Mouse (Mus musculus) limb, embryonic 13.5 days (tissue): Measurements from ENCODE around the gene Rcan3. TPM values are rescaled to one million over a fixed set of nuclear protein-coding genes. Genes with fewer than 3 reads are reported as not detected.

Experiments
- ATAC-seq: fragments of 200-750 bp; cut with Nextera tagmentation; 2 replicates; pipeline ENCODE4 v1.8.0; 2017; ENCODE audit warnings: low read depth, moderate number of reproducible peaks, moderate TSS enrichment; ENCODE audit not compliant: low FRiP score
- H3K27ac ChIP-seq: fragments of 300-500 bp; sonication (generic); 2 replicates; pipeline ENCODE4 v1.5.1; 2015; ENCODE audit warnings: inconsistent platforms, mild to moderate bottlenecking, moderate library complexity
- H3K27me3 ChIP-seq: fragments of 300-500 bp; sonication (generic); 2 replicates; pipeline ENCODE4 v1.6.1; 2015; ENCODE audit warnings: mild to moderate bottlenecking, inconsistent platforms
- H3K36me3 ChIP-seq: fragments of 300-500 bp; sonication (generic); 2 replicates; pipeline ENCODE4 v1.6.1; 2015; ENCODE audit warnings: inconsistent platforms, mild to moderate bottlenecking, moderate library complexity
- H3K4me1 ChIP-seq: fragments of 300-500 bp; sonication (generic); 2 replicates; pipeline ENCODE4 v1.6.1; 2015; ENCODE audit warnings: inconsistent platforms
- H3K4me2 ChIP-seq: fragments of 300-500 bp; sonication (generic); replicated peaks from 2 replicates; pipeline ENCODE4 v1.6.1; 2015; ENCODE audit warnings: inconsistent platforms, mild to moderate bottlenecking, moderate library complexity
- H3K4me3 ChIP-seq: fragments of 300-500 bp; sonication (generic); 2 replicates; pipeline ENCODE4 v1.5.1; 2015; ENCODE audit warnings: moderate library complexity, mild to moderate bottlenecking, inconsistent platforms
- H3K9ac ChIP-seq: fragments of 300-500 bp; sonication (generic); 2 replicates; pipeline ENCODE4 v1.6.1; 2015; ENCODE audit warnings: mild to moderate bottlenecking, inconsistent platforms
- H3K9me3 ChIP-seq: fragments of 300-500 bp; sonication (generic); 2 replicates; pipeline ENCODE4 v1.6.1; 2016; ENCODE audit warnings: inconsistent platforms
- WGBS: fragments of 180-500 bp; shearing (Covaris S2); methylation state at CpG from one replicate; pipeline ENCODE4 v1.1.7; 2015; 5-methylcytosine and 5-hydroxymethylcytosine counted together
- microRNA counts: library from miRNA; unstranded; fragments of <30 nt; microRNA quantifications from one replicate; lab custom pipeline; 2016
- microRNA-seq: library from miRNA; unstranded; fragments of <30 nt; microRNA quantifications from one replicate; pipeline ENCODE4, GENCODE M21; 2016
- polyA plus RNA-seq: library from polyadenylated mRNA; unstranded; fragments of >200 nt; fragmentation: Nextera tagmentation; extraction: Ambion mirVana; gene quantifications from 2 replicates; pipeline ENCODE4 v1.2.1, GENCODE M21; 2015

The Rcan3 gene
- polyA plus RNA-seq, 1 experiment from 2014 or later, result 13.5 TPM

DNA sequence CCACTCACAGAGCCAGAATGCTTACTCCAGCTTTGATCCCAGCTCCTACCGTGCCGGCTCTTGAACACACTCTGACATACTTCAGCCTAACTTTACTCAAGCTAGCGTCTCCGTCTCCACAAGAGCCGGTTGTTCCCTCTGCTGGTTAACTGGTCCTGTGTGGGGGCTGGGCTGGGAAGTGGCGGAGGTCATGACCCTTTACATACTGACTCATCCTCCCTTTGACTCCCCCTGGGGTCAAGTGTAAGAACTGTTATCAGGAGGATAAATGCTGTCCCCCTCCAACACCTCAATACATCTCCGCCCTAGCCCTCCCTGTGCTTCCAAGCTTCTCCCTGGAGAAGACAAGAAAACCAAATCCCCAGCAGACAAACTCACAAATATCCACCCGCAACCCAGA is 52.3 kb downstream of the Rcan3 start:
- Histone ChIP-seq H3K27ac (no peak overlapping the region), H3K9ac (no peak overlapping the region), H3K36me3 (no peaks in the 10 kb centered on the region), H3K4me1 (peaks cover 15% of the 10 kb centered on the region), H3K4me3 (no peak overlapping the region), H3K27me3 (no peaks in the 10 kb centered on the region), H3K4me2 (no peak overlapping the region), H3K9me3 (no peaks in the 10 kb centered on the region)
- no peak for ATAC-seq
- WGBS, result 44% methylated on average over 8 of the region's 8 CpGs

GRCm38 (mm10) chr4:135377241-135377640 is 56.4 kb downstream of the Rcan3 start:
- Histone ChIP-seq H3K27ac (no peak overlapping the region), H3K9ac (no peak overlapping the region), H3K27me3 (no peaks in the 10 kb centered on the region), H3K4me2 (no peak overlapping the region), H3K9me3 (peaks cover 4% of the 10 kb centered on the region; the same call in 1 of the 2 replicates), H3K4me3 (no peak overlapping the region), H3K4me1 (no peaks in the 10 kb centered on the region), H3K36me3 (0 out of 2 replicates have a peak, but pooled peaks cover 4% of the 10 kb centered on the region)
- 80% methylated on average over 11 of the region's 11 CpGs for WGBS
- ATAC-seq, result no peak

DNA sequence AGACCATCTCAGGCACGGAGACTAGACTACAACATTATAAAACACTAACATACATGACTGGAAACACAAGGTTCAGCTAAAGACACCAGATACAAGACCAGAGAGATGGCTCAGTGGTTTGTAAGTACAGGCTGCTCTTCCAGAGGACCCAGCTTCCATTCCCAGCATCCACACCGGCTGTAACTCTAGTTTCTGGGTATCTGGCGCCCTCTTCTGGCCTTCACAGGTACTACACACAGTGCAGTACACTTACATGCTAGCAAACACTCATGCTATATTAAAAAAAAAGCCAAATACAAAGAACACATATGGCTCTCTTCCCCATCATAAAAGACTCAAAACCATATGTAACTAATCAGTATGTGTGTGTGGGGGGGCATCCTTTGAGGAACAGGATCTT is 58.2 kb downstream of the Rcan3 start:
- no peak overlapping the region for H3K4me2 ChIP-seq
- no peak overlapping the region for H3K9ac ChIP-seq
- no peak overlapping the region for H3K4me3 ChIP-seq
- WGBS, result 63% methylated on average over 3 of the region's 3 CpGs
- no peaks in the 10 kb centered on the region for H3K27me3 ChIP-seq
- H3K4me1 ChIP-seq, result no peaks in the 10 kb centered on the region
- 0 out of 2 replicates have a peak, but pooled peaks cover 4% of the 10 kb centered on the region for H3K36me3 ChIP-seq
- ATAC-seq, result no peak
- peaks cover 4% of the 10 kb centered on the region; the same call in 1 of the 2 replicates for H3K9me3 ChIP-seq
- no peak overlapping the region for H3K27ac ChIP-seq

DNA sequence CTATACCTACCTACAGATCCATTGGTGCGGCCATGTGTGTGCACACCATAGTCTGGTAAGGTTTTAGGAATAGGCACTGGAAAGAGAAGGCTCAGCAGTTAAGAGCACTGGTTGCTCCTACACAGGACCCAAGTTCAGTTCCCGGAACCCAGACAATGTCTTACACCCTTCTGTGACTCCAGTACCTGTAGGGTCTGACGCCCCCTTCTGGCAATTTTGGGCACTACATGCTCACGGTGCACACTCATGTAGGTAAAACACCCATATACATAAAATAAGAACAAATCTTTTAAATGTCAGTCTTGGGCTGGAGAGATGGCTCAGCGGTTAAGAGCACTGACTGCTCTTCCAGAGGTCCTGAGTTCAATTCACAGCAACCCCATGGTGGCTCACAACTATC is 60.4 kb downstream of the Rcan3 start:
- Histone ChIP-seq H3K27ac (no peak overlapping the region), H3K4me3 (no peak overlapping the region), H3K27me3 (no peaks in the 10 kb centered on the region), H3K36me3 (0 out of 2 replicates have a peak, but pooled peaks cover 4% of the 10 kb centered on the region), H3K4me2 (no peak overlapping the region), H3K9ac (no peak overlapping the region), H3K4me1 (no peaks in the 10 kb centered on the region), H3K9me3 (peaks cover 4% of the 10 kb centered on the region; the same call in 1 of the 2 replicates)
- 82% methylated on average over 5 of the region's 5 CpGs for WGBS
- no peak for ATAC-seq

- H3K9me3 ChIP-seq, result no peaks in the 10 kb centered on the region
- H3K36me3 ChIP-seq, result no peaks in the 10 kb centered on the region
- H3K4me1 ChIP-seq, result no peaks in the 10 kb centered on the region
- WGBS, result 73% methylated on average over 11 of the region's 11 CpGs
- H3K27me3 ChIP-seq, result no peaks in the 10 kb centered on the region
- H3K4me3 ChIP-seq, result no peak overlapping the region
- ATAC-seq, result no peak
- H3K9ac ChIP-seq, result no peak overlapping the region
- H3K4me2 ChIP-seq, result no peak overlapping the region
- H3K27ac ChIP-seq, result no peak overlapping the region
Measured at GRCm38 (mm10) chr4:135370372-135370771, 63.3 kb downstream of the Rcan3 start.

- no peak overlapping the region for H3K9ac ChIP-seq
- WGBS, result 33% methylated on average over 6 of the region's 6 CpGs
- no peaks in the 10 kb centered on the region for H3K27me3 ChIP-seq
- H3K36me3 ChIP-seq, result no peaks in the 10 kb centered on the region
- H3K27ac ChIP-seq, result no peak overlapping the region
- no peak overlapping the region for H3K4me2 ChIP-seq
- no peaks in the 10 kb centered on the region for H3K9me3 ChIP-seq
- no peak overlapping the region for H3K4me3 ChIP-seq
- no peak for ATAC-seq
- H3K4me1 ChIP-seq, result no peaks in the 10 kb centered on the region
Measured at GRCm38 (mm10) chr4:135362828-135363227, 70.8 kb downstream of the Rcan3 start.

MicroRNAs within 50 kb of the gene (microRNA counts, 519-probe panel; counts per million panel counts)
- not detected for microRNA mmu-miR-700 (lab: Ali Mortazavi, UCI)

Small RNAs within 50 kb of the gene (microRNA-seq; reads per million reads assigned to microRNA genes)
- gene Mir700, result 174 reads per million, percentile 60 among the genes with 10 or more reads in this experiment

Other genes starting within 250 kb of the Rcan3 start
- 137 and 146 TPM in 2 replicates for gene Clic4, start 161.0 kb downstream of the Rcan3 start, polyA plus RNA-seq
- gene Srrm1, start 80.5 kb downstream of the Rcan3 start, polyA plus RNA-seq, result 295 and 303 TPM in 2 replicates
- 12.0 and 12.2 TPM in 2 replicates for gene Ncmap, start 35.6 kb downstream of the Rcan3 start, polyA plus RNA-seq
- gene Stpg1, start 60.9 kb upstream of the Rcan3 start, polyA plus RNA-seq, result not detected in 2 replicates
- 2.8 and 3.1 TPM in 2 replicates for gene Nipal3, start 61.2 kb upstream of the Rcan3 start, polyA plus RNA-seq
- 19.7 and 21.1 TPM in 2 replicates for gene Grhl3, start 139.8 kb upstream of the Rcan3 start, polyA plus RNA-seq